Mouse (Mus musculus): ENCODE data around the gene Optc. TPM values are rescaled to one million over a fixed set of nuclear protein-coding genes. Genes with fewer than 3 reads are reported as not detected.

The Optc gene
- polyA plus RNA-seq, 1 experiment from 2014 or later: 0.39 TPM

GRCm38 (mm10) chr1:133900825-133901224, 7.0 kb downstream of the Optc start:
- Histone ChIP-seq H3K4me3 (replicated peaks; ENCODE audit: low read depth, low read length) (no peak overlapping the region), H3K4me2 (ENCODE audit: low read length) (no peak overlapping the region), H3K36me3 (ENCODE audit: insufficient read depth, low read length) (no peaks in the 10 kb centered on the region), H3K9me3 (replicated peaks; ENCODE audit: low read length) (no peaks in the 10 kb centered on the region), H3K27ac (no peak overlapping the region), H3K27me3 (ENCODE audit: insufficient read depth, low read length) (no peaks in the 10 kb centered on the region), H3K9ac (ENCODE audit: low read depth, low read length) (no peak overlapping the region), H3K4me1 (replicated peaks; ENCODE audit: insufficient read depth, low read length) (no peaks in the 10 kb centered on the region)
- ATAC-seq (replicated peaks; ENCODE audit: low FRiP score, low read depth) (no peak), DNase-seq (ENCODE audit: low spot score) (no peak)
- TF ChIP-seq CTCF (IDR thresholded peaks at IDR 0.05; ENCODE audit: low read depth): no peak
- 74% methylated on average over 9 of the region's 9 CpGs for WGBS

GRCm38 (mm10) chr1:133899043-133899542, 8.7 kb downstream of the Optc start:
- ATAC-seq (replicated peaks; ENCODE audit: low FRiP score, low read depth) (no peak), DNase-seq (ENCODE audit: low spot score) (no peak)
- Histone ChIP-seq H3K9ac (ENCODE audit: low read depth, low read length) (no peak overlapping the region), H3K36me3 (ENCODE audit: insufficient read depth, low read length) (no peaks in the 10 kb centered on the region), H3K4me2 (ENCODE audit: low read length) (no peak overlapping the region), H3K4me3 (replicated peaks; ENCODE audit: low read depth, low read length) (no peak overlapping the region), H3K4me1 (replicated peaks; ENCODE audit: insufficient read depth, low read length) (no peaks in the 10 kb centered on the region), H3K27ac (no peak overlapping the region), H3K27me3 (ENCODE audit: insufficient read depth, low read length) (no peaks in the 10 kb centered on the region), H3K9me3 (replicated peaks; ENCODE audit: low read length) (no peaks in the 10 kb centered on the region)
- WGBS: 72% methylated on average over 9 of the region's 9 CpGs
- TF ChIP-seq CTCF (IDR thresholded peaks at IDR 0.05; ENCODE audit: low read depth): no peak

GRCm38 (mm10) chr1:133897293-133897692, 10.5 kb downstream of the Optc start:
- Histone ChIP-seq H3K36me3 (ENCODE audit: insufficient read depth, low read length) (no peaks in the 10 kb centered on the region), H3K4me1 (replicated peaks; ENCODE audit: insufficient read depth, low read length) (peaks cover 14% of the 10 kb centered on the region), H3K4me2 (ENCODE audit: low read length) (no peak overlapping the region), H3K27me3 (ENCODE audit: insufficient read depth, low read length) (no peaks in the 10 kb centered on the region), H3K4me3 (replicated peaks; ENCODE audit: low read depth, low read length) (no peak overlapping the region), H3K9me3 (replicated peaks; ENCODE audit: low read length) (no peaks in the 10 kb centered on the region), H3K27ac (no peak overlapping the region), H3K9ac (ENCODE audit: low read depth, low read length) (no peak overlapping the region)
- TF ChIP-seq CTCF (IDR thresholded peaks at IDR 0.05; ENCODE audit: low read depth): no peak
- ATAC-seq (replicated peaks; ENCODE audit: low FRiP score, low read depth): no peak
- WGBS: 75% methylated on average over 6 of the region's 6 CpGs
- no peak for DNase-seq (ENCODE audit: low spot score)

- 21% methylated on average over 5 of the region's 5 CpGs for WGBS
- TF ChIP-seq CTCF (IDR thresholded peaks at IDR 0.05; ENCODE audit: low read depth): 0 out of 2 replicates have a peak, but pooled peaks have one; percentile 4
- H3K27me3 ChIP-seq (ENCODE audit: insufficient read depth, low read length): no peaks in the 10 kb centered on the region
- ATAC-seq (replicated peaks; ENCODE audit: low FRiP score, low read depth): 0 out of 2 replicates have a peak, but pooled peaks have one; percentile 27
- peaks cover 38% of the 10 kb centered on the region for H3K4me1 ChIP-seq (replicated peaks; ENCODE audit: insufficient read depth, low read length)
- H3K27ac ChIP-seq: no peak overlapping the region
- DNase-seq (ENCODE audit: low spot score): peak; percentile 71
- no peak overlapping the region for H3K9ac ChIP-seq (ENCODE audit: low read depth, low read length)
- no peak overlapping the region for H3K4me2 ChIP-seq (ENCODE audit: low read length)
- no peak overlapping the region for H3K4me3 ChIP-seq (replicated peaks; ENCODE audit: low read depth, low read length)
- no peaks in the 10 kb centered on the region for H3K36me3 ChIP-seq (ENCODE audit: insufficient read depth, low read length)
- H3K9me3 ChIP-seq (replicated peaks; ENCODE audit: low read length): no peaks in the 10 kb centered on the region
These were observed 16.3 kb downstream of the Optc start for GRCm38 (mm10) chr1:133891489-133891888.

GRCm38 (mm10) chr1:133889949-133890598, 17.7 kb downstream of the Optc start:
- ATAC-seq (replicated peaks; ENCODE audit: low FRiP score, low read depth) (no peak), DNase-seq (ENCODE audit: low spot score) (peak; percentile 59)
- no peaks in the 10 kb centered on the region for H3K36me3 ChIP-seq (ENCODE audit: insufficient read depth, low read length)
- H3K27ac ChIP-seq: no peak overlapping the region
- H3K4me2 ChIP-seq (ENCODE audit: low read length): peak overlapping the region; percentile 41
- peaks cover 38% of the 10 kb centered on the region for H3K4me1 ChIP-seq (replicated peaks; ENCODE audit: insufficient read depth, low read length)
- WGBS: 11% methylated on average over 20 of the region's 20 CpGs
- no peaks in the 10 kb centered on the region for H3K27me3 ChIP-seq (ENCODE audit: insufficient read depth, low read length)
- no peak overlapping the region for H3K9ac ChIP-seq (ENCODE audit: low read depth, low read length)
- H3K9me3 ChIP-seq (replicated peaks; ENCODE audit: low read length): no peaks in the 10 kb centered on the region
- H3K4me3 ChIP-seq (replicated peaks; ENCODE audit: low read depth, low read length): no peak overlapping the region
- no peak for TF ChIP-seq CTCF (IDR thresholded peaks at IDR 0.05; ENCODE audit: low read depth)

GRCm38 (mm10) chr1:133887538-133888250, 20.1 kb downstream of the Optc start:
- WGBS: 78% methylated on average over 5 of the region's 5 CpGs
- DNase-seq (ENCODE audit: low spot score) (no peak), ATAC-seq (replicated peaks; ENCODE audit: low FRiP score, low read depth) (no peak)
- Histone ChIP-seq H3K27ac (no peak overlapping the region), H3K4me2 (ENCODE audit: low read length) (no peak overlapping the region), H3K4me3 (replicated peaks; ENCODE audit: low read depth, low read length) (no peak overlapping the region), H3K9ac (ENCODE audit: low read depth, low read length) (no peak overlapping the region), H3K27me3 (ENCODE audit: insufficient read depth, low read length) (no peaks in the 10 kb centered on the region), H3K36me3 (ENCODE audit: insufficient read depth, low read length) (no peaks in the 10 kb centered on the region), H3K9me3 (replicated peaks; ENCODE audit: low read length) (no peaks in the 10 kb centered on the region), H3K4me1 (replicated peaks; ENCODE audit: insufficient read depth, low read length) (peaks cover 37% of the 10 kb centered on the region)
- TF ChIP-seq CTCF (IDR thresholded peaks at IDR 0.05; ENCODE audit: low read depth): no peak

Data from kidney, postnatal 0 days (tissue).